Mouse (Mus musculus): ENCODE results near the gene Cdkal1.

Gene Cdkal1

DNA sequence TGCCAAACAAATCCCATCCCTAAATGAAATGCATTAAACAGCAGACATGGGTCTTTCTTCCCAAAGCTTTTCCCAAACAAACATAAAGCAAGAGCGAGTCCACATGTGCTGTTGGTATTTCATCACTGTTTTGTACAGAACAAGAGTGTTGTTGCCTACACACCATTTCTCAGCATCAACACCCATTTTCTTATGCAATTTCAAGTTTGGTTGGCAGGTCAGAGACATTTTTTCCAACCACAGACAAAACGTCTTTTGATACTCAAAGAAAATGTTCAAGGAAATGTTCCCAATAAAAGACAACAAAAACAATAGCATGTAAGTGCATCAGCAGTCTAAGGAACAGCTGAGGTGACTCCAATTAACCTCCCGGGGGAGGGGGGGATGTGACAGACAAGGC, 219.9 kb downstream of the Cdkal1 start:
- CTCF ChIA-PET: interaction anchor here (0.7 kb wide), 1 partner anchor 678 kb away, joined by 3 read pairs; no protein-coding TSS in a partner anchor

DNA sequence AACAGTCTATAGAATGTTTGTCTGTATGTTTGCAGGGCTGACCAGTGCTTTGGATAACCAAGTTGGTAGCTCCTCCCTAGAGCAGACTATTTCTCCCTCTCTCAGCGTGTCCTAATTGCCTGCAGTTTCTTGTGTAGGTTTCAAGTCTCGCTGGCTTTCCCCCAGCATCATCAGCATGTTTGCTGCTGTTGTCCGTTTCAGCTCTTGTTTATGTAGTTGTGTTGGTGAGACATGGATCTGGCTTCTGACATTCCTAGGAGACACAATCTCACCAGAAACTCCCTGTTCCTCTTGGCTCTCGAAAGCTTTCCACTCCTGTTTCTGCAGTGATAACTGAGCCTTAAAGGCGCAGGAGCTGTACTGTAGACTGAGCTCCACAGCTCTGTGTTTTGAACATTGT, 224.1 kb downstream of the Cdkal1 start:
- CTCF ChIA-PET: no interaction called here

DNA sequence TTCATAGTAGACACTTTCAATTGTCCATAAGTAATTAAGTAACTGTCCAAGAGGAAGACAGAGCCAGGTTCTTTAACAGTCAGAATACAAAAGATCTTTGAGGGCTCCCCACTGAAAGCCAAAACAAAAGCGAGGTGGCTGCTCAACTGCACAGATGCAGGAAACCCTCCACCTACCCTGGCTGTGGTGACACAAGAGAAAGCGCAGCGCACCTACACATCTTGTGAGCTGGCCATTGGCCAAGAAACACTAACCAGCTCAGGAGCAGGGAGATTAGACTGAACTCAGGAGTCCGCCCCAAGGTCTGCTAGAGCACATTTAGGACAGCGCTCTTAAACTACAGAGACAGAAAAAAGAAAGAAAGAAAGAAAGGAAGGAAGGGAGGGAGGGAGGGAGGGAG, 226.9 kb downstream of the Cdkal1 start:
- CTCF ChIA-PET: no interaction called here

DNA sequence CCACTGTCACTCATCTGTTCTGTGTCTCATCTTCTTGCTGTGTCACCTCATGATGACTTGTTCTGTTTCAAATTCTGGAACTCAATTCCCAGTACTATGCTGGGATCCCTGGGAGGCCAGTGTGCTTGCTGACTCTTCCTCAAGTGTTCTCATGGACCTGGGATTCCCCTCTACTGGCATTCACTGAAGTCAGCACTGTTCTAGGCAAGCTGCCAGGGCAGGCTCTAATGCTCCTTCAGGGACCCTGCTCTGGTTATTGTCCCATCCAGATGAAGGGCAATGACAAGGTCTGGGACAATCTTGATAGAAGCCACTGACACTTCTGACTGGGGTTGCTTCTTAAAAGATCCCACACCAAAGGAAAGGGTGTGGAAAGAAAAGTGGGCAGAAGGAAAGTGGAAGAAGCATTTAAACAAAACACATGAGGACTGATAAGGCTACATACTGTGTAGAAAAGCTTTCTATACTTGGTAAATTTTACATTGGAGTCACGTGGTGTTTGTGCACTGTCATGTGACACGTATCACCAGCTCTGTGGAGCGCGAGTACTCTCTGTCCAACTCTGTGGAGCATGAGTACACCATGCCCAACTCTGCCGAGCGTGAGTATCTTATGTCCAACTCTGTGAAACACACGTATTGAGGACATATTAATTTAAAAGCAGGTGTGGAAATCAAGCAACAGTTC, 227.9 kb downstream of the Cdkal1 start:
- CTCF ChIA-PET: no interaction called here

DNA sequence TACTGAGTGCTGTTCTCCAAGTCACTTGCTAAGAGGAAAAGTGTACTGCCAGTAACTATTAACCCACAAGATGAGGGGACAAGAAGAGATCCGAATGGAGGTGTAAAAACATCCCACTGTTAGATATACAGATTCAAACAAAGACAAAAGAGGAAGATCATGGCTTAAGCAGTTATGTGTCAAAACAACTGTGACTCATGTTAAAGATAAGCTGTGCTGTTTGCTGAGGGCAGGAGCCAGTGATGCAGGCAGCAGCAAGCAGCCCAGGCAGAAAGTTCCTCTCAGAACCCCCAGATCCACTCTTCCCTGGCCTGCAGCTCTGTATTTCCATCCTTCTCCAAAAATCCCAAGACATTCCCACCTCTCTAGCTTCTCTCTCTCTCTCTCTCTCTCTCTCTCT, 230.5 kb downstream of the Cdkal1 start:
- CTCF ChIA-PET: no interaction called here

DNA sequence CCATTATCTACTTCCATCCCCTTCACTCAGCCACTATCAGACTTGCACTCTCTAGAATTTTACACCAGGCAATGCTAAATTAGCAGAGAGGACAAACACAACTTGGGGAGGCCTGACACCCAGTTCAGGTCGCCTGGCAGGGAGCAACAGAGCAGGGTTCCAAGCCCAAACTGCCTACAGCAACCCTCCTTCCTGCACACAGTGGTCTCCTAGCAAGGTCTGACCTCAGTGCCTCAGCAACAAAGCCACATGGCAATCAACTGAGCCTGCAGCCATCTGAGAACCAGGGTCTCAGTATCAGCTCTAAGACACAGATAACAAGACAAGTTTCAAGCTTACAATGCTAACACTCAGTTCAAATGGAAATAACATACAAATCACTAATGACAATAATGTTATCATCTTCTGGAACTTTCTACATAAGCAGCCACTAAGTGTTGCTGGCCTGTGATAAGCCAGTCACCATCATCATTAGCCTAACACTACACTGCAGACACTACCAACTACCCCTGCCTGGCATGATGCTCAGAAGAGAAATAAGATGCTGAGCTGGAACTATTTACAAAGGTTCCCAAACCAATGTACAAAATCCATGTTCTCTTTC, 231.7 kb downstream of the Cdkal1 start:
- CTCF ChIA-PET: interaction anchor here (0.5 kb wide), 1 partner anchor 42 kb away, joined by 3 read pairs; no protein-coding TSS in a partner anchor

DNA sequence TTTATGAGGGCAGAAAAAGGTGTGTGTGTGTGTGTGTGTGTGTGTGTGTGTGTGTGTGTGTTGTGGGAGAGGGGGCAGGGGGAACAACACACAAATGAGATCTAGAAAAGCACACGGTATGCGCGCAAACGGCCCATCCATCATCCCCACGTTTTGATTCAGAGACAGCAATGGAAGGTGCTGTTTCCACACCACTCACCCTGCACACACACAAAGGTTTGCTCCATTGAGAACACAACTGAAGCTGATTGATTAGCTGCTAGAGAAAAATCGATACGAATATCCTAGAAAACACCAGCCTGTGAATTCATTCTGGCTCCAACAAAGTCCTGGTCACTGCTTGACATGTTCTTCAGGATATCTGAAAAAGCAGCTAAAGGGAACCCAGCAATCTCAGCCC, 233.6 kb downstream of the Cdkal1 start:
- CTCF ChIA-PET: no interaction called here

DNA sequence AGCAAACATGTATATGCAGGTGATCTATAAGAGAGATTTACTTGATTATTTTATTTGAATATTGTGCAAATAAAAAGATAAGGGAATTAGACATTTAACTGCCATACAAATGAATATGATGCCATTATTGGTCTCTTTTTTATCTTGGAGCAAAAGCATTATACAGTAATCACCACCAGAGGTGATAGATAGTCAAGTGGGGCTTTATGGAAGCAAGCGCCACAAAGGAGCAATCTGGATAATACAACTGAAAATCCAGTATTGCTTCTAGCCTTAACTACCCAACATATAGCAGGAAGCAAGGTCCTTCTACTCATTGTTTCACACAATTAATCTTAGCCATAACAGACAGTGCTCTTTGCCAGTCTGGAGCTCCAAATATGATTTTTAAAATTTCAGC, 234.1 kb downstream of the Cdkal1 start:
- CTCF ChIA-PET: no interaction called here

DNA sequence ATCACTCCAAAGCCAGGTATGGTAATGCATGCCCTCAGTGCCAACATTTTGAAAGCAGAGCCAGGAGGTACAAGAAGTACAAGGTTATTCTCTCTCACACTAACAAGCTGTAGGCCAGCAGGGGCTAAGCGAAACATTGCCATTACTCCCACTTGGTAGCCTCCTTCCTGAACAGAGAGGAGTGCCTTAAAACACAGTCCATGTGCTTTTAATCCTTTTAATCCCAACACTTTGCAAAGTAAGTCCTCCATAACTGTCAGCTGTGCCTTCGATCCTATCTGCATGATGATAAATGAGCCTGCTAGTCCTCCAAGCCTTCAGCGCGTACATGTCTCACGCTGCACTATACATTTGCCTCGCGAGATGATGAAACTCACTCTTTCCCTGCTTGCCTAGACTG, 234.6 kb downstream of the Cdkal1 start:
- CTCF ChIA-PET: no interaction called here

DNA sequence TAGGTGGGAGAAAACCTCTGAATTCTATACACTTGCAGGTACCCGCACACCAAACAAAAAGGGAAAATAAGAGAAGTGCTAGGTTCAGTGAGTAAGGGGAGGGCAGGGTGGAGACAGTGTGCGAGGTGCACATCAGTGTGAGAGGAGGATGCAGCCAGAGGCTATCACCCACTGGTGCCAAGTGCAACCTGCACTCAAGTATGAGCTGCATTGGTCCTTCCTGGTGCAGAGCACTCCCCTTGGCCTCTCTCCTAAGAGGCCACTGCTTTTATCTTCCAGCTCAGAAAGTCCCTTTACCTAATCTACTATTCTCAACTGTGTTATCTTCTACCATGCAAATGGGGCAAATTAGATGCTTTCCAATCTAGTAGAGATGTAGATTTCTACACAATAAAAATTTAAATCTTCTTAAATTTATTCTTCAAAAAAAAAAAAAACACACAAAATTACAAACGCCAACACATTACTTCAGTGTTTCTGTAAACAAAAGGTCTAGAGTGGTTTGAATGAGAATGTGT, 238.8 kb downstream of the Cdkal1 start:
- CTCF ChIA-PET: no interaction called here

DNA sequence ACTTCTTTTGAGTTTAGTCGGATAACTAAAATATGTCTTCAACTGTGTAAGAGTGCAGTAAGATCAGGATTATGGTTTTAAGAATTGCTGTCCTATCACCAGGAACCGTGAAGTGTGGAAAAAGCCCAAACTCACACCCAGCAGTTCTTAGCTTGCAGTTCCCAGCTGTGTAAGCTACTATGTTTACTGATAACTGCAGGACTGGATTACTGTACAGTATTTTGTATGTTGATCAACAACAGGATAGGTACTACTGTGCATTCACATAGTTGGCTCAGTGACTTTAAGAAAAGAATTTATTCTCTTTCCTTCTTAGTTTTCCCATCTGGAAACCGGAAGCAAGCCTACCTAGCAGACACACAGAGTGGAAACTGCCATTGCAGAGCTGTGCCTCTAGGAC, 239.5 kb downstream of the Cdkal1 start:
- CTCF ChIA-PET: no interaction called here

DNA sequence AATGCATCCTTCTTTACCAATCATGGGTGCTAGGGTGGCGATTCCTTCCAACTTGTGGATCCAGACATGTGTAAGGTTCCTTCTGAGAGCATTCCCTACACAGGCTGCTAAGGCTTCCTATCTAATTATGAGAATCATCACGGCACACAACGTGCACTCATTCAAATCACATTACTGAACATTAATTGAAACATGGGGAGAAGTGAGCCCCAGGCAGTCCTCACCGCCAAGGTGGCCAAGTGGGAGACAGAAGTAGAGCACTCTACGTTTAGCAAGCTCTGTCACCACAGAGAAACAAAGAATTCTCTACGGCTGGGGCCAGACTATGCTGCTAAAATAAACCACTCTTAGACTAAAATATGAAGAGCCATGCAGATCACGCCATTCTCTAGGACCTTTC, 240.4 kb downstream of the Cdkal1 start:
- CTCF ChIA-PET: no interaction called here

DNA sequence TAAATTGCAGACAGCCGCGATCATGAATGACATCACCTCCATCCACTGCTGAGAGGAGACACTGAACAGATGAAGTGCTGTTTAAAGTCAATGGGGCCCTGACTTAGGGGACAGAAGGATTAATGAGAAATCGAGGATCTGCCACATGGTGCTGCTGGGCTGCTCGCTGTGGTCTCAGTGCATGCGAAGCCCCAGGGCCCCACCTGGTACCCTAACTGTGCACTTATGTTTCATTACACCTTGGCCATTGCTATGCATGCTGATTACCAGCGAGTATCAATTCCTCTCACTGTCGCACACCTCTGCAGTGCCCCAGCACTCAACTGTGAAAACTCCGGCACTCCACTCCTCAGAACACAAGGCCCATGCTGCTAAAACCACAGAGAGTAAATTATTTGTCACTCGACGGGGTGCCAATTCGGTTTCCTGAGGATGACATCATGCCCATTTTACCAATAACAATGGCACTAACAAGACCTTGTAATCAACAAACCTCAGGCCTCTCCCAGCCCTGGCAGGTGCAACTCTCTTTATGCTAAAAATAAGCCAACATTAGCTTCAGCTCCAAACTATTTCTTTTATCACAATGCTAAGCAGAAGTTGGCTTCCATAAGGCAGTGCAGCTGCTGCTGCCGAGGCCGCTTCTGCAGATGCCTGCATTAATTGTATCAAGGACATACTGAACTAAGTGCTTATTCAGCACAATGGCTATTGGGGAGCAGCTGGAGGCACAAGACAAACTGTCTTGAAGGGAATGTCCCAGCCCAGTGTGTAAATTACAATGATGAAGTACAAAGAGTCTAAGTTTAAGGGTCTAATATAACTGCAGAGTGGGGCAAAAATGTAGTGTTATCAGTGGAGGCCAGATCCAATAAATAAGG, 245.2 kb downstream of the Cdkal1 start:
- CTCF ChIA-PET: no interaction called here

DNA sequence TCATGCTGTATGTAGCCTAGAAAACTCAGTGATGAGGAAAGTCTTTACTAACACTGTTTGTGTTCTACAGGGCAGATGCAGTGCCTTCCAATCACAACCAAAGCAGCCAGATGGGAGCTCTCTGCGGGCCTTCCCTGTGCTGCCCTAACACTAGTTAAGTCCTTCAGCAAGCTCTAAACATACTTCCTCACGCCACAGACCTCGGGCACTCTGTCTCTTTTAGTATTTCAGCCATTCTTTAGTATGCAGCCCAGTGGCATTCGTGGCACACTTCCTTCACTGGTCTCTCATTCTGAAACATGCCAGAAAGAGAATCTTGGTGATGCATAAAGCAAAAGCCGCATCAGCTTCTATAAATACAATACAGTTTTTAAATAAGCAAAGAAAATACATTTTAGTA, 246.0 kb downstream of the Cdkal1 start:
- CTCF ChIA-PET: interaction anchor here (0.6 kb wide), 1 partner anchor 240 kb away, joined by 3 read pairs; no protein-coding TSS in a partner anchor

DNA sequence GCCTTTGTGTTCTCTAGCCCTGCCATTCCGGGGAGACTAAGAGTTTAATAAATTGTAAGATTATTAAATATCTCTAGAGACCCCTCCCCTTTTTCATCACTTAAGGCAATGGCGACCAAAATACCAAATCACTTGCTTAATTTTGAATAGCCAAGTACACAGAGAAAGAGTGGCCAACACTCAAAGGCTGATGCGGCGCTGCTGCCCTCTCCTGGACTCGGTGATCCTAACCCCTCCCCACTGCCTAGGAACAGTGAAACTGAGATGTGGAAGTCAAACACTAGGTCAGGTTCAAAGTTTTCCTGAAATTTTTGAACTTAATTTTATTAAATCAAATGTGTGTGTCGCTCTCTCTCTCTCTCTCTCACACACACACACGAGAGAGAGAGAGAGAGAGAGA, 251.2 kb downstream of the Cdkal1 start:
- CTCF ChIA-PET: interaction anchor here (0.6 kb wide), 1 partner anchor 447 kb away, joined by 3 read pairs; no protein-coding TSS in a partner anchor

DNA sequence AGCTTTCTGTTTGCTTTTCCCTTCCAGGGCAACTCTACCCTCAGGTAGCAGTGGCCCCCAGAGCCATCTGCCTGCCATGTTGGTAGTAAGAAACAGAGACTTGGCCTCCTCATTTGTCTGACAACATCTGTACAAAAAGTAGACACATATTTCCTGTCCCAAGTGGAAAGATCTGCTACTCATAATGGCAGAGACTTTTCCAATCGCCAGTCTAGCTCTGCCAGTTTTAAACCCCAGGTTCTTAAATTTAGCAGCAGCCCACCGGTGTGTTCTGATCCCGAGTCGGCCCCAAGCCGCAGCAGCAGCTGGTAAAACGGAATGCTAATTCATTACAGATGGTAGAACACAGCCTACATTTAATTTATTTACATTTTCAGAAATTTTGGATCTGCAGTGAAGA, 251.9 kb downstream of the Cdkal1 start:
- CTCF ChIA-PET: no interaction called here

DNA sequence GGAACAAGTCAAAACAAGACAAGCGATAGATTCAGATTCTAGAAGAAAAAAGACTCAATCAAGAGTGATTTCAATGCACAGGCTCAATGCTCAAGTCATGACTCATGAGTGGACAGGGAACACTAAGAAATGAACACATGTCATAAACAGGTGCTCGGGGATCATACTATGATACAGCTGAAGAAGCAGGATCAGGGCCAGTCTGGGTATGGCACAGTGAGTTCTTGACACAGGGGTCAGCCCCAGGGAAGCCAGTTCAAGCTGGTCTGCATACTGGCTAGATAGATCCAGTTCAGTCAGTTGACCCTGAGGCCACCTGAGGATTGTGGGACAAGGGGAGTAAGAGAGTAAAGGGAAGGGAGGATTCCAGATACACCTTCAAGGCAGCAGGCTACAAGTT, 254.4 kb downstream of the Cdkal1 start:
- CTCF ChIA-PET: no interaction called here

DNA sequence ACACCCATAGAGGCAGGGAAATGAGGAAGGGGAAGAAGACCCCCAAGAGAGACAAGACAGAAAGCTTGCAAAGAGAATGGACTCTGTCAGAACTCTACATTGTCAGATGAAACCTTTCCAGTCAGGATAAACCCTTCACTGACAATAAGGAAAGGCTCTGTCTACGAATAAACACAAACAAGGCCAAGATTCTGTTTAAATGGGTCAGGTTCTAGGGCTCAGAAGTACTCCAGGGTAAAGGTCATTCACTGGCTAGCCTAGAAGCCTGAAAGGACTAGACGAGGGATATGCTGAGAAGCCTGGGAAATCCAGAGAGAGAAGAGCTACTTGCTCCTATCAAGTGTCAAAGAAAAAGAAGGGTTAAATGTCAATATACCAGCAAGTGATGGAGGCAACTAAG, 255.8 kb downstream of the Cdkal1 start:
- CTCF ChIA-PET: no interaction called here

DNA sequence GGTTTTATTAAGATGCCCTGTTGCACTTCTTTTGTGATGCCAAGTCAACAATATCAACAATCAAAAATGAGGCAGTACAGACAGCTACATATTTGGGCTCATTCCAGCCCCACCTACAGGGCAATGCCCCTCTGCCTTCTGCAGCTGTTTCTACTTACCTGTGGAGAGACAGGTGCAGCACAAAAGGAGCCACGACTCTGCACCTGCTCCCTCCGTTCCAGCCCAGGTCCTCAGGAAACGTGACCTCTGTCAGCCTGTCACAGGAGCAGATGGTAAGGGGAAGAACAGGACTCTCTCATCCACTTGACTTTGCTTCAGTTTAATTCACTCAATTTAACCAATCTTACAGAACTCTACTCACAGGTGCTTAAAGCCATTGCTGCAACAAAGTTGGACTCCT, 258.7 kb downstream of the Cdkal1 start:
- CTCF ChIA-PET: no interaction called here

DNA sequence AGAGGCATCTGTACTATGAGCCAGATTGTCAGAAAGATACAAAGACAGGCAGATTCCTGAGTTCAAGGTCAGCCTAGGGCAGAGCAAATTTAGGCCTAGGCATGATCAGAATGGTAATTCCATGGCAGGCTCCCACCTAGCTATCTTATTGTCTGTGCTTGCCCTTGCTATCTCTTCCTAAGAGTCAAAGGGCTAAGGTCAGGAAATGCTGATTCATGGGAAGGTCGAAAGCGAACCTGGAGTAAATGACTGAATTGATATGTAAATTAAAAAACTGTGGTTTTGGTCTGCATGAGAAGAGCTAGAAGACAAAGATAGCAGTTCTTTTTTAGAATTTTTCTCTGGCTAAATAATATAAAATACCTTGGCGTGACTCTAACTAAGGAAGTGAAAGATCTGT, 262.4 kb downstream of the Cdkal1 start:
- CTCF ChIA-PET: no interaction called here

DNA sequence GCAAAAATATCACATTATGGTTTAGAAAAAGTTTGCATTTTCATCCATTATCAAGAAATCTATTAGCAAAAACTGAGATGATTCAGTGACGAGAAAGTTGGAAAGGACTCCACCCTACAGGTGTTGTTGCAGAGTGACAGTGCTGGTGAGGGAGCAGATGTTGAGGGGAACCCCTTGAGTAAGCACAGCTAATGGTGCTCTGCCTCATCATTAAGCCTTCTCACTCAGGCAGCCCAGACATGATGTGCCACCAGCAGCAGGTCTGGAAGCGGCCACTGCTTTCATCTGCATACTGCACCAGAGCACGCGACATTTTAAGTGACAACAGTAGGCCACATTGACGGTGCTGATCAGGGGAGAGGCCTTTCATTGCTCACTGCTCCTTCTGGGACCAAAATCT, 264.8 kb downstream of the Cdkal1 start:
- CTCF ChIA-PET: no interaction called here

DNA sequence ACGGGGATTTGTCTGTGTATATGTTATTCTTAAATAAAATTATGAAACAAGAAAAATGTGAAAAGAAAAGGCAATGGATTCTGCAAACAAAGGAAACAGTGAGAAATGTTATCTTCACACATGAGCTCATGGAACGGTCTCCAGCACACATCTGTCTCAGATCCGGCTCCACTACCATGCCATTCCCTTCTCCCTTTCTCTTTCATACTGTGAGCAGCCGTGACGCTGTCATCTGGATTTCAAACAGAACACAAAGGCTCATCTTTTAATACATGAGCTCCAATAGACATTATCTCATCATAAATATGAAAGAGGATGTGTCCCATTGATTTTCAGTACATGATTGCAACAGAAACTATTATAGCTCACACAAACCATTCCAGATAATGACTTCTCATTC, 265.3 kb downstream of the Cdkal1 start:
- CTCF ChIA-PET: no interaction called here

DNA sequence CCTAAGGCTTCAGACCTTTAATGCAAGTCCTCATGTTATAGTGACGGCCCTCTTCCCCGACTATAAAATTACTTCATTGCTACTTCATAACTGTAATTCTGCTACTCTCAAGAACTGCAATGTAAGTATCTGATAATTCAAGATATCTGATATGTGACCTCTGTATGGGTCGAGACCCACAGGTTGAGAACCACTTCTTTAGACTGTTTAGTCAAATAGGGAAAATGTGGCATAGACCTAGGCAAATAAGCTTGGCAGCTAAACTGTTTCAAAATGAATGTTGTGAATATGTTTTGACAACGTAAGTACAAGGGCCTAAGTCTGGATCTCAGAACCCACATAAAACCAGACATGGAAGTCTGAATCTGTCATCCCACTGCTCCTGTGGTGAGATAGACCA, 266.8 kb downstream of the Cdkal1 start:
- CTCF ChIA-PET: no interaction called here

All from spleen, embryonic (tissue).